Mouse (Mus musculus) cerebellum, adult 8-10 months (tissue): ENCODE measurements around the gene Zan.

ENCODE experiments used
- DNase-seq: peaks from one replicate; pipeline ENCODE4 v3.0.0; 2022

The Zan gene

GRCm38 (mm10) chr5:137410066-137410465 lies 66.8 kb downstream of the Zan start:
- no peak for DNase-seq

- DNase-seq: no peak
These were observed 67.4 kb downstream of the Zan start for GRCm38 (mm10) chr5:137409451-137409850.

DNA sequence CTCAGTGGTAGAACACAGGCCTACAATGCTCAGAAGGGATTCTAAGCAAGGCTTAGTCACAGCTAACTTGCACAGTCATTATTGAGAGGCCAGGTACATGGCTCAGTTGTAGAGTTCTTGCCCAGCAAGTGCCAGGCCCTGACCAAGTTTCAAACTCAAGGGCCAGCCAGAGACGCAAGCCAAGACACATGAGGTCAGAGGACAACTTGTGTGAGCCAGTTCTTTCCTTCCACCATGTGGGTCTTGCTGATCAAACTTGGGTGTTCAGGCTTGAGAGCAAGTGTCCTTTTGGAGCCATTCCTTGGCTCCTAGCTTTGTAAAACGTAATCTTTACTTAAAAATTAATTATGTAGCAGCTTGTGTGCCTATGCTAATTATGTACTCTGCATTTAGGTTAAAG lies 72.8 kb downstream of the Zan start:
- DNase-seq: no peak

DNA sequence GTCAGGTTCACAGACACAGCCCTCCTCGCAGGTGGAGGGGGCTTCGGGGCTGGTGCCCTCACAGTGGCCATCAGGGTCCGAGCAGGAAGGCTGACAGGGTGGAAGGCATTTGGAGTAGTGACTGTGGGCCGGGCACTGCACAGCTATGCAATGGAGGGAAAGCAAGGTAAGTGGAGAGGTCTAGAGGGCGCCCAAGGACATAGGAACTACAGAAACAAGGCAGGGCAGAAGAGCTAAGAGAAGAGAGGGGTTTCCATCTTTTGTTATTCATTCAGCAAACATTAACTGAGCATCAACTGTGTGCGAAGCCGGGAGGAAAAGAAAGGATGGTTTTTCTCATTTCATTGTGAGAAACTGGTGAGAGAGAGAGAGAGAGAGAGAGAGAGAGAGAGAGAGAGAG lies 82.4 kb downstream of the Zan start:
- DNase-seq: no peak

- no peak for DNase-seq
These were observed 85.2 kb downstream of the Zan start for GRCm38 (mm10) chr5:137391641-137392040.

GRCm38 (mm10) chr5:137386712-137387111 lies 90.2 kb downstream of the Zan start:
- no peak for DNase-seq

DNA sequence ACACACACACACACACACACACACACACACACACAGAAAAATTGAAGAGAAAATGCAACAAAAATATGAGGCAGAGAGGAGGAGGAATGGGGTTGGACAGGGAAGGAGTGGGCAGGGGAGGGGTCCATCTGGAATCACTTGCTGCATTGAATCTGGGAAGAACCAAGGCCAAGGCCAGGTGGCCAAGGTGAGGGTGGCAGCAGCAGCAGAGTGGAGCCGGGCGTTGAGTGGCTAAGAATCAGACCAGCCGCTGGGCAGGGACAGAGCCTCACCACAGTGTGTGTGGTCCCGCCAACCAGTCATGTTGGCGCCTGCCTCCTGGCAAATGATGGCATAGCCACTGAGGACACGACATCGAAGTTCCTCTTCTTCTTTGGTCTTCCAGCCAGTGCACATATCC lies 93.4 kb downstream of the Zan start:
- no peak for DNase-seq

GRCm38 (mm10) chr5:137381152-137381551 lies 95.7 kb downstream of the Zan start:
- DNase-seq: peak; percentile 30

GRCm38 (mm10) chr5:137377603-137378002 lies 99.3 kb downstream of the Zan start:
- no peak for DNase-seq

GRCm38 (mm10) chr5:137377176-137377575 lies 99.7 kb downstream of the Zan start:
- DNase-seq: no peak

- DNase-seq: no peak
These were observed 100.1 kb downstream of the Zan start for GRCm38 (mm10) chr5:137376722-137377121.

GRCm38 (mm10) chr5:137376198-137376597 lies 100.7 kb downstream of the Zan start:
- no peak for DNase-seq

DNA sequence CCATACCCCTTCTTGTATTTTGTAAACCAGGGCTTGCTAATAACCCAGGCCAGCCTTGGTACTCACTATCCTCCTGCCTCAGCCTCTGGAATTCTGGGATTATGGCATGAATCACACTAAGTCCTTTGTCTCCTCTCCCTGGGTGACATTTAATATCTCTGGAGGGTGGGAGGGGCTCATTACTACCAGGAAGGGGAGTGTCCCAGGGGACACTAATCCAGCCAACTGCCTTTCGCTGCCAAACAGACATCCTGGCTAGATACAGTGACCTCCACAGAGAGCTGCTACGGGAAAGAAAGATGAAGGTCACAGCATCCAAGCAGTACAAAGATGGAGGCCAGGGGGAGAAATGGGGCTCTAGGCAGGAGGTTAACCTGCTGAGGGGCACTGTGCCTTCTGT lies 101.2 kb downstream of the Zan start:
- no peak for DNase-seq

DNA sequence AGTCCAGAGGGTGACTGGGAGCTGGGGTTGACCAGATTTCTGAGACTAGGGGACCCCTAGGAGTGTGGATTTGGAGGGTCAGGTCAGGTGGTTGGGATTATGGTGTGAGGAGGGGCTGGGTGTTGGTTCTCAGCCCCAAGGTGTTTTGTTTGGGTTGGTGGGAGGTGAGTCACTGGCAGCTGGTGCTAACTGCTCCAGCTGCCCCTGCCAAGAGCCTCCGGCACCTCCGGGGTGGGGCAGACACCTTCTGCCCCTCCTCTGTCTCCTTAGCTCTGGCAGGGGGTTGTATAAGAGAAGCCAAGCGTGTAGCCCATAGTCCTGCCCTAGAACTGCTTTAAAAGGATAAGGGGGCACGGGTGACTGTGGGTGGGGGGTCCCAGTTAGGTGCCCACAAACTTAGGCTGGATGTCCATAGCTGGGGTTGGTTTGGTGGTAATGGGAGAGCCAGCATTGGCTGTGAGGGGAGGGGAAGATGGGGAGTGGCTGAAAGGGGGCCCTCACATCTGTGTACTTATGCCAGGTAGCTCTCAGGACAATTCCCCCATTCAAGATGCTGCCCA lies 102.3 kb downstream of the Zan start:
- DNase-seq: no peak

DNA sequence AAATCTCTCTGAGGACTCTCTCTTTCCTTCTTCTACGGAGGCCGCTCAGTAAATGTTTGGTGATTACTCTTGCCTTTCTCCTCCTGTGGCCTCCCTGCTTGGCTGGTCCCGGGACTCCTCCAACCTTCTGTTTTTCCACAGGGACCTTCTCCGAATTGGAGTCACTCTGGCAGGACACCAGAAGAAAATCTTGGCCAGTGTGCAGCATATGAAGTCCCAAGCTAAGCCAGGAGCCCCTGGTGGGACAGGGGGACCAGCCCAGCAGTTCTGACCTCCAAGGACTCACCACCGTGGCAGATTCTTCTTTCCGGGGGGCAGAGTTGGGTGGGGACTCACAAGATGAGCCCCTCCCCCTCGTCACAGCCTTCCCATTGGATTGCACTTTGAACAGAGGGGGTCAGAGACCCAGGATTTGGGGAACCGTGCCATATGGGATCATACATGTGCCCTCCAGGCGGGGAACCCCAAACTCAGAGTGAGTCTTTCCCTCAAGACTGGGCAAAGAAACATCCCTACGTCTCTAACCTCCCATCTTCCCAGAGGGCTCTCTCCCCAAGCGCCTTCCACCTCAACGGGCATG lies 103.4 kb downstream of the Zan start:
- no peak for DNase-seq

DNA sequence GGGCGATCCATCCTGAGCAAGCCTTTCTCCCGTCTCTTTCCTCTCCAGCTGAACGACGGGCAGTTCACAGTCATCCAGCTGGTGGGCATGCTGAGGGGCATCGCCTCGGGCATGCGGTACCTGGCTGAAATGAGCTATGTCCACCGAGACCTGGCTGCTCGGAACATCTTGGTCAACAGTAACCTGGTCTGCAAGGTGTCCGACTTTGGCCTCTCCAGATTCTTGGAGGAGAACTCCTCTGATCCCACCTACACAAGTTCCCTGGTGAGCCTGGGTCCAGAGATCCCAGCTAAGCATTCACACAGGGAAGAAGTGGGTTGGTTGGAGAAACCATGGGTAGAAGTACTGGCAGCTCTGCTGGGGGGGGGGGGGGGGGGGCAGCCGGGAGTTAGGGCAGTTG lies 107.2 kb downstream of the Zan start:
- DNase-seq: no peak

GRCm38 (mm10) chr5:137358382-137358781 lies 118.5 kb downstream of the Zan start:
- DNase-seq: no peak

GRCm38 (mm10) chr5:137354091-137354490 lies 122.8 kb downstream of the Zan start:
- DNase-seq: no peak

DNA sequence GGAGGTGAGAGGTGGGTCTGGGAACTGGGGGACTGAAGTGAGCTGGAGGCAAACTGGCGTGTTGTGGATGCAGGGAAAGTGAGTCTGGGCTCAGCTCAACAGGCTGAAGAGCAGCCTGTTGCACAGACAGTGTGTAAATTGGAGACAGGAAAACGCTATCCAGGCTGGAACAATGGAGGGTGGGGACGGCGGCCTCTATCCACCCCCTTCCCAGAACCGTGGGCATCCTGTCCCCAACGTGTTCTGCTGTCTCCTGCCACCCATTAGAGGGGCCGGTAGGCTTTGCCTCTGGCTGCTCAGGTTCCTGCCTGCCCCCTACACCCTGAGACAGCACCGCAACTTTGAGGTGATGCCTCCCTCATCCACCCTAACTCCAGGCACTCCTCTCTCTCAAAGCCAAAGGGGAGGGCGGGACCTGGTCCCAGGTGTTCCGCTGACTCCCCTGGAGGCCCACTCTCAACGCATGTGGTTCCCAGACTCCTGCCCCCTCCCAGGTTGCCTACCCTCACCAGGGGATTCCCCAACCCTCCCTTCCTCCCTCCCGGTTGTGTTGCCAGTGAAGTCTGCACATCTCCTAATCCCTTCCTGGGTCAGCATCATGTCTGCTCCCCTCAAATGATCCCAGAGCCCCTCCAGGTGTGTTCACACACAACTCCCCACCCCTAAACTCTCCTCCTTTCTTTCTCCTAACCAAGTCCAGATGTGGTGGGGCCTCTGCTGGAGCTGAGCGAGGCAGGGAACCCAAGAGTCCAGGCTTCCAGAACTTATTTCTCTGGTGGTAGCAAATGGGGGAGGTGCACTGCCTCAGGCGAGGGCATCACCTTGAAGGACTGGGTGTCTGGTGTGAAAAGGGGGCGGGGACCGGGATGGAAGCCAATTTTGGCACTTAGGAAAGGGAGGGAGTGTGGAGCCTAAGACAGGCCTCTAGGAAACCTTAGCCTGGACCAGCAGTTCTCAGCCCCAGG lies 124.6 kb downstream of the Zan start:
- no peak for DNase-seq

- DNase-seq: no peak
These were observed 125.5 kb downstream of the Zan start for GRCm38 (mm10) chr5:137351394-137351793.

DNA sequence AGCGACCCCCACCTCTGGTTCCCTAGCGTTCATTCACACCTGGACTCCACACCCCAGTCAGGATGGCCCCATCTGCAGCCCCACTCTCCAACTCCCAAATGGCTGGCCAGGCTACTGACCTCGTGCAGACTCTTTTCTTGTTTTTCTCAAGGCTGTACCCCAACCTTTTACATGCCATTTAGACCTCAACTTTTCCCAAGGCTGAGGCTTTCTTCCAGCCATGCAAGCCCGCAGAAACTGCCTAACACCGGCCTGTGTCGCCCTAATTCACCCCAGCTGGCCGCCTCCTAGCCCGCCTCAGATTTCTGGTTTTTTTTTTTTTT lies 125.8 kb downstream of the Zan start:
- no peak for DNase-seq

DNA sequence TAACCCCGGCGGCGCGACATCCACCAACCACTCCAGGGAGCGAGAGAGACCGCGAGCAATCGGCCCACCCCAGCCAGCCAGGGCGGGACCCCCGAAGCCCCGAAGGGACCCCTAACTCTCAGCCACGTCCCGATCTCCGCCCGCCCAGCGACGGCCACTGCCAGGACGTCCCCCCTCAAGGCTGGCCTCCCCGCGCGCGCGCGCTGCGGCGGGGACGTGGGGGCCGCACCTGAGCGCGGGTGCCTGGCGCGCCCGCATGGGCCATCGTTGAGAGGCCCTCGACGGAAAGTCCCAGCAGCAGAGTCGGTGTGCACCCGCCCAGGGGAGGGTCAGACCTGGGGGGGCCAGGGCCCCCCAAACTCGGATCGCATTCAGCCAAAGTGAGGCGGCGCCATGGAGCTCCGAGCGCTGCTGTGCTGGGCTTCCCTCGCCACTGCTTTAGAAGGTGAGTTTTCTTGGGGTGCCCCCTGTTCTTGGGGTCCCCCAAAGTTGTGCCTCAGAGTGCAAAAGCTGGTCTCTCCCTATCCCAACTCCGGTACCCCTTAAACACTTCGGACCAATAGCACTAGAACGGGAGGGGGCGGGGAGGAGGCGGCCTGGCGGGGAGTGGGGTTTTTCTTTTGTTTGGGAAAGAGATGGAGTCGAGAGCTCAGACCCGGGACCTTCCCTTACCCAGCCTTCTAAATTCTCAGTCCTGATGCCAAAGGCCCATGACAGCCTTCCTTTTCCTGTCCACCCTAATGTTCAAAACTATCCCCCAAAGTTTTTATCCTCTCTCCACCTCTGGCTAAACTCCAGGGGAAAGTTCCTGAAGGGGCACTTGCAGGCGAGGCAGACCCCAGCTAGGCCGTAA lies 126.4 kb downstream of the Zan start:
- no peak for DNase-seq
